Mouse (Mus musculus) spleen, adult 2 months (tissue): ENCODE measurements around the gene Nrg4. TPM values are rescaled to one million over a fixed set of nuclear protein-coding genes. Genes with fewer than 3 reads are reported as not detected.
A peak's percentile ranks its signal among the peaks of the same experiment; 100 is the strongest.
"Not testable (repeated sequence)": the region's sequence is repeated elsewhere in the genome, so short reads cannot be mapped to it uniquely, and the experiment has no call there.

Experiments used
- DNase-seq, 2 experiments: peaks; one replicate each; pipeline versions ENCODE4 v3.0.0 to v3.0.0-alpha.2; 2012 to 2021; ENCODE audit warnings: low spot score in 2 of 2, low read depth in 1 of 2
- H3K27ac ChIP-seq: fragments of 200-500 bp; 2 replicates; pipeline ENCODE4 v1.5.1; 2012; ENCODE audit warnings: low read length, inconsistent platforms; ENCODE audit not compliant: insufficient read depth
- H3K27me3 ChIP-seq: fragments of 200-500 bp; 2 replicates; pipeline ENCODE4 v1.6.1; 2012; ENCODE audit warnings: mild to moderate bottlenecking, moderate library complexity, low read length, inconsistent platforms; ENCODE audit not compliant: control insufficient read depth, insufficient read depth
- H3K36me3 ChIP-seq: fragments of 200-500 bp; 2 replicates; pipeline ENCODE4 v1.6.1; 2012; ENCODE audit warnings: mild to moderate bottlenecking, low read length, inconsistent platforms; ENCODE audit not compliant: control insufficient read depth, insufficient read depth
- H3K4me1 ChIP-seq: fragments of 200-500 bp; 2 replicates; pipeline ENCODE4 v1.6.1; 2011; ENCODE audit warnings: inconsistent platforms; ENCODE audit not compliant: control insufficient read depth, insufficient read depth, insufficient read length
- H3K4me3 ChIP-seq: fragments of 200-500 bp; 2 replicates; pipeline ENCODE4 v1.5.1; 2011; ENCODE audit warnings: mild to moderate bottlenecking, inconsistent platforms; ENCODE audit not compliant: insufficient read depth, insufficient read length; ENCODE audit errors: extremely low read depth
- CTCF ChIP-seq: fragments of 200-500 bp; IDR thresholded peaks from 2 replicates; pipeline ENCODE4 v1.5.1; 2011; ENCODE audit warnings: mild to moderate bottlenecking, inconsistent platforms; ENCODE audit not compliant: insufficient read depth, insufficient read length, insufficient replicate concordance; ENCODE audit errors: extremely low read depth
- POLR2A ChIP-seq: fragments of 200-500 bp; IDR thresholded peaks from 2 replicates; pipeline ENCODE4 v1.6.1; 2011; ENCODE audit warnings: low read depth, low read length, inconsistent platforms
- WGBS: fragments of 180-500 bp; shearing (Covaris S2); methylation state at CpG from one replicate; pipeline ENCODE4 v1.1.7; 2018; 5-methylcytosine and 5-hydroxymethylcytosine counted together
- polyA plus RNA-seq: library from polyadenylated mRNA; depleted of rRNA; stranded (reverse); fragments of >200 nt; gene quantifications from 2 replicates; pipeline ENCODE4 v1.2.3, GENCODE M21; 2012

Gene Nrg4
- polyA plus RNA-seq, 1 experiment = 0.46 TPM

- Histone ChIP-seq H3K36me3 (no peaks in the 10 kb centered on the region), H3K4me3 (no peak overlapping the region), H3K27ac (no peak overlapping the region), H3K4me1 (peaks cover 2% of the 10 kb centered on the region; the same call in 1 of the 2 replicates), H3K27me3 (no peaks in the 10 kb centered on the region)
- no peak for DNase-seq
- WGBS = 46% methylated on average over 3 of the region's 3 CpGs
- TF ChIP-seq CTCF (no peak), POLR2A (no peak)
Observed at GRCm38 (mm10) chr9:55244079-55244478, 82.6 kb downstream of the Nrg4 start.

GRCm38 (mm10) chr9:55243280-55243679, 83.4 kb downstream of the Nrg4 start:
- 82% methylated on average over 3 of the region's 3 CpGs for WGBS
- no peaks in the 10 kb centered on the region for H3K36me3 ChIP-seq

GRCm38 (mm10) chr9:55241863-55242685, 84.6 kb downstream of the Nrg4 start:
- Histone ChIP-seq H3K27me3 (no peaks in the 10 kb centered on the region), H3K4me1 (peaks cover 2% of the 10 kb centered on the region; the same call in 1 of the 2 replicates), H3K27ac (no peak overlapping the region), H3K36me3 (no peaks in the 10 kb centered on the region), H3K4me3 (peak overlapping the region; percentile 60)
- peak in 1 of 2 experiments; percentile 50 for DNase-seq
- 31% methylated on average over 24 of the region's 24 CpGs for WGBS
- TF ChIP-seq POLR2A (no peak), CTCF (no peak)

More at GRCm38 (mm10) chr9:55243280-55243679, 83.4 kb downstream of the Nrg4 start:
- TF ChIP-seq POLR2A = no peak
- no peak for TF ChIP-seq CTCF
- Histone ChIP-seq H3K27me3 (no peaks in the 10 kb centered on the region), H3K4me3 (no peak overlapping the region), H3K4me1 (peaks cover 2% of the 10 kb centered on the region; the same call in 1 of the 2 replicates), H3K27ac (no peak overlapping the region)
- DNase-seq = no peak

- 86% methylated on average over 5 of the region's 5 CpGs for WGBS
- no peak for TF ChIP-seq POLR2A
- TF ChIP-seq CTCF = no peak
Observed at GRCm38 (mm10) chr9:55240852-55241251, 85.8 kb downstream of the Nrg4 start.

GRCm38 (mm10) chr9:55236235-55237165, 90.1 kb downstream of the Nrg4 start:
- WGBS = 68% methylated on average over 13 of the region's 13 CpGs
- DNase-seq = no peak

More at GRCm38 (mm10) chr9:55240852-55241251, 85.8 kb downstream of the Nrg4 start:
- H3K36me3 ChIP-seq = no peaks in the 10 kb centered on the region
- H3K27ac ChIP-seq = no peak overlapping the region
- no peak for DNase-seq
- peaks cover 2% of the 10 kb centered on the region; the same call in 1 of the 2 replicates for H3K4me1 ChIP-seq
- no peaks in the 10 kb centered on the region for H3K27me3 ChIP-seq
- no peak overlapping the region for H3K4me3 ChIP-seq

GRCm38 (mm10) chr9:55233076-55233475, 93.6 kb downstream of the Nrg4 start:
- not testable (repeated sequence) for DNase-seq, H3K27ac ChIP-seq

More at GRCm38 (mm10) chr9:55236235-55237165, 90.1 kb downstream of the Nrg4 start:
- Histone ChIP-seq H3K4me1 (no peaks in the 10 kb centered on the region), H3K27me3 (no peaks in the 10 kb centered on the region), H3K36me3 (no peaks in the 10 kb centered on the region), H3K27ac (no peak overlapping the region), H3K4me3 (no peak overlapping the region)
- no peak for TF ChIP-seq CTCF
- TF ChIP-seq POLR2A = no peak

More at GRCm38 (mm10) chr9:55233076-55233475, 93.6 kb downstream of the Nrg4 start:
- H3K36me3 ChIP-seq, H3K4me3 ChIP-seq, H3K4me1 ChIP-seq, H3K27me3 ChIP-seq: not testable (repeated sequence)
- 88% methylated on average over 11 of the region's 11 CpGs for WGBS
